Comparison of ENCODE assay signal across 15 mouse cellular contexts in the genomic region with DNA sequence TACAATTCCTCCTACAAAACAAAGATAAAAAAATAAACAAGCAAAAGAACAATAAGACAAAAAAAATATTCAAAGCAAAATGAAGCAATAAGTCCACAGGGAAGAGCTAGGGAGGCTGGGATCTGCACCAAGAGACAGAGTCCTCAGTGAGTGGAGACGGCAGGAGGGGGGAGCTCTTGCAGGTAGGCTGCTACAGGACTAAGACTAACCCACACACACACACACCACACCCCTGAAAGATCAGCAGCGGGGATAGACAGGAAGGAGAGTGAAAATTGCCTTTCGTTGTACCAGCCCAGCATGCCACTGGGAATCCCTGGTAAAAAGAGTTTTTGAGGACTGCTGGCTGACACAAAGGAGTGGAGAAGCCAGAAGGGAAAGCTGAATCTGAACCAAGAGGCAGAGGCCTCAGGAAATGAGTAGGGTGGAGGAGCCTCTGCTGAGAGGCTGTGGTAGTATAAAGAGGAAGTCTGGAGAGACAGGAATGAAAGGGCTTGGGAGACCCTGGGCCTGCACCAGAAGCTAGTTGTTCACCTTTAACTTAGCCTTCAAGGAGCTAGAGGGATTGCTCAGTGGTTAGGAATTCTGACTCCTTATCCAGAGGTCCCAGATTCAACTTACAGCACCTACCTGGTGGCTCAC. TPM values are rescaled to one million over a fixed set of nuclear protein-coding genes. Genes with fewer than 3 reads are reported as not detected.
DNase-seq lines count a peak whose midpoint lies in the region; ATAC-seq and TF ChIP-seq lines count a peak whose summit lies in the region.
"Had no signal": no experiment of that assay in that cellular context is flagged by ENCODE, and none has a peak within 500 bp of the region (broad histone marks: within the 10 kb centered on the region; RNA-seq: fewer than 3 reads in every experiment).

No protein-coding gene starts in this region.

- TF ChIP-seq EP300 in liver, embryonic 14.5 days (IDR thresholded peaks at IDR 0.05; ENCODE audit: low read depth) = no peak

- H3K36me3 ChIP-seq in kidney, embryonic 15.5 days = peaks cover 19% of the 10 kb centered on the region
- H3K36me3 ChIP-seq in embryonic facial prominence, embryonic 15.5 days = peaks cover 21% of the 10 kb centered on the region
- peaks cover 8% of the 10 kb centered on the region for H3K36me3 ChIP-seq in liver, embryonic 14.5 days (replicated peaks; ENCODE audit: control insufficient read depth, insufficient read depth, low read depth)

- DNase-seq in kidney, adult 8-10 months = no peak
- peak; percentile 71 for DNase-seq in MEL-GATA-1-ER (ENCODE audit: extremely low read depth, low read depth)
- no peak for DNase-seq in liver, embryonic 14.5 days (ENCODE audit: low read depth in 3 of 3, low spot score in 3 of 3)
- DNase-seq in ovary, postnatal 36 days (ENCODE audit: low spot score) = no peak
- DNase-seq in thymus, postnatal 10 days (ENCODE audit: low spot score in 2 of 2) = no peak
- no peak for DNase-seq in cerebellum, postnatal 14 days
- DNase-seq: kidney, adult 11 months; right cerebral cortex, postnatal 14 days had no signal

- no peak overlapping the region for H3K9ac ChIP-seq in kidney, embryonic 15.5 days
- H3K9ac ChIP-seq in embryonic facial prominence, embryonic 15.5 days = no peak overlapping the region
- H3K9ac ChIP-seq in liver, embryonic 14.5 days (replicated peaks) = no peak overlapping the region
- H3K9ac ChIP-seq: limb, embryonic 12.5 days; neural tube, embryonic 12.5 days had no signal

- ATAC-seq in kidney, embryonic 15.5 days (replicated peaks; ENCODE audit: low FRiP score) = no peak
- ATAC-seq in embryonic facial prominence, embryonic 15.5 days (ENCODE audit: insufficient number of reproducible peaks, low FRiP score, low TSS enrichment, low read depth) = no peak
- peak; percentile 43; the same call in 1 of the 2 replicates for ATAC-seq in liver, embryonic 14.5 days (ENCODE audit: insufficient read depth)
- ATAC-seq: activated CD4-positive, CD25-positive, alpha-beta regulatory T cell, adult 4 months; forebrain, embryonic 14.5 days had no signal

- 0 out of 2 replicates have a peak, but pooled peaks have one; percentile 13 for TF ChIP-seq CTCF in liver, embryonic 14.5 days (IDR thresholded peaks at IDR 0.05; ENCODE audit: low read depth)

- H3K4me1 ChIP-seq in kidney, embryonic 15.5 days = no peaks in the 10 kb centered on the region
- H3K4me1 ChIP-seq in embryonic facial prominence, embryonic 15.5 days = no peaks in the 10 kb centered on the region
- H3K4me1 ChIP-seq in liver, embryonic 14.5 days (replicated peaks; ENCODE audit: control insufficient read depth in 2 of 2, insufficient read depth in 2 of 2, low read length in 1 of 2) = peaks cover 0 to 11% of the 10 kb centered on the region in 2 experiments; a peak in 3 of 4 replicates
- H3K4me1 ChIP-seq: limb, embryonic 12.5 days; neural tube, embryonic 12.5 days had no signal

- WGBS in kidney, embryonic 15.5 days = 65% methylated on average over 3 of the region's 3 CpGs
- 40% methylated on average over 3 of the region's 3 CpGs for WGBS in embryonic facial prominence, embryonic 15.5 days
- 9% methylated on average over 3 of the region's 3 CpGs for WGBS in liver, embryonic 14.5 days (ENCODE audit: insufficient replicate concordance)

- H3K27ac ChIP-seq in kidney, embryonic 15.5 days = 0 out of 2 replicates have a peak overlapping the region, but pooled peaks have one; percentile 4
- H3K27ac ChIP-seq in embryonic facial prominence, embryonic 15.5 days (replicated peaks) = 0 out of 2 replicates have a peak overlapping the region, but pooled peaks have one; percentile 7
- no peak overlapping the region for H3K27ac ChIP-seq in liver, embryonic 14.5 days
- H3K27ac ChIP-seq: limb, embryonic 12.5 days; neural tube, embryonic 12.5 days had no signal

- no peaks in the 10 kb centered on the region for H3K9me3 ChIP-seq in kidney, embryonic 15.5 days (replicated peaks)
- no peaks in the 10 kb centered on the region for H3K9me3 ChIP-seq in embryonic facial prominence, embryonic 15.5 days (replicated peaks)
- H3K9me3 ChIP-seq in liver, embryonic 14.5 days (ENCODE audit: control insufficient read depth, low read length) = no peaks in the 10 kb centered on the region
- H3K9me3 ChIP-seq: limb, embryonic 12.5 days; neural tube, embryonic 12.5 days had no signal

- H3K4me2 ChIP-seq in kidney, embryonic 15.5 days = no peak overlapping the region
- no peak overlapping the region for H3K4me2 ChIP-seq in embryonic facial prominence, embryonic 15.5 days (replicated peaks)
- H3K4me2 ChIP-seq in liver, embryonic 14.5 days (ENCODE audit: low read depth) = no peak overlapping the region
- H3K4me2 ChIP-seq: limb, embryonic 12.5 days; midbrain, embryonic 11.5 days; neural tube, embryonic 12.5 days had no signal

- H3K4me3 ChIP-seq in kidney, embryonic 15.5 days (replicated peaks) = no peak overlapping the region
- no peak overlapping the region for H3K4me3 ChIP-seq in embryonic facial prominence, embryonic 15.5 days (replicated peaks)
- no peak overlapping the region for H3K4me3 ChIP-seq in liver, embryonic 14.5 days (ENCODE audit: insufficient read depth in 1 of 2, low read depth in 2 of 2, low read length in 2 of 2)
- H3K4me3 ChIP-seq: limb, embryonic 12.5 days; neural tube, embryonic 12.5 days had no signal

- H3K27me3 ChIP-seq in kidney, embryonic 15.5 days = no peaks in the 10 kb centered on the region
- no peaks in the 10 kb centered on the region for H3K27me3 ChIP-seq in embryonic facial prominence, embryonic 15.5 days
- H3K27me3 ChIP-seq in liver, embryonic 14.5 days (ENCODE audit: control insufficient read depth, insufficient read depth, low read length) = no peaks in the 10 kb centered on the region
- H3K27me3 ChIP-seq: limb, embryonic 12.5 days; neural tube, embryonic 12.5 days had no signal

RNA-seq across cellular contexts. Expression of a gene that starts 28.5 kb away (rescaled TPM):
- polyA plus RNA-seq in kidney, embryonic 15.5 days (2015; fragmentation: Nextera tagmentation; extraction: Ambion mirVana) = 22.7 and 26.9 TPM in 2 replicates
- 33.3 and 35.8 TPM in 2 replicates for polyA plus RNA-seq in embryonic facial prominence, embryonic 15.5 days (2015; fragmentation: Nextera tagmentation; extraction: Ambion mirVana)
- 11.6 and 15.3 TPM in 2 replicates for polyA plus RNA-seq in liver, embryonic 14.5 days (2012; rRNA removed)
- 17.7 and 19.5 TPM in 2 replicates for polyA plus RNA-seq in liver, embryonic 14.5 days (2014; fragmentation: Nextera tagmentation; extraction: Ambion mirVana)

RNA-seq across cellular contexts. Expression of a gene that starts 43.6 kb away (rescaled TPM):
- polyA plus RNA-seq in kidney, embryonic 15.5 days (2015; fragmentation: Nextera tagmentation; extraction: Ambion mirVana) = 17.0 and 19.2 TPM in 2 replicates
- polyA plus RNA-seq in embryonic facial prominence, embryonic 15.5 days (2015; fragmentation: Nextera tagmentation; extraction: Ambion mirVana) = 16.3 and 16.7 TPM in 2 replicates
- polyA plus RNA-seq in liver, embryonic 14.5 days (2012; rRNA removed) = 4.5 TPM in 2 replicates
- polyA plus RNA-seq in liver, embryonic 14.5 days (2014; fragmentation: Nextera tagmentation; extraction: Ambion mirVana) = 1.6 and 2.4 TPM in 2 replicates

RNA-seq across cellular contexts. Expression of a gene that starts 59.3 kb away (rescaled TPM):
- polyA plus RNA-seq in kidney, embryonic 15.5 days (2015; fragmentation: Nextera tagmentation; extraction: Ambion mirVana) = 138 and 160 TPM in 2 replicates
- 157 and 161 TPM in 2 replicates for polyA plus RNA-seq in embryonic facial prominence, embryonic 15.5 days (2015; fragmentation: Nextera tagmentation; extraction: Ambion mirVana)
- 21.6 and 23.7 TPM in 2 replicates for polyA plus RNA-seq in liver, embryonic 14.5 days (2012; rRNA removed)
- 16.4 and 18.3 TPM in 2 replicates for polyA plus RNA-seq in liver, embryonic 14.5 days (2014; fragmentation: Nextera tagmentation; extraction: Ambion mirVana)
